Mouse (Mus musculus) testis, postnatal 10 days (tissue): Measurements from ENCODE around the gene Sdsl.
"Not testable (repeated sequence)": the region's sequence is repeated elsewhere in the genome, so short reads cannot be mapped to it uniquely, and the experiment has no call there.

Experiments used
- DNase-seq: peaks from one replicate; pipeline ENCODE4 v3.0.0; 2021; ENCODE audit warnings: low spot score

Gene Sdsl

DNA sequence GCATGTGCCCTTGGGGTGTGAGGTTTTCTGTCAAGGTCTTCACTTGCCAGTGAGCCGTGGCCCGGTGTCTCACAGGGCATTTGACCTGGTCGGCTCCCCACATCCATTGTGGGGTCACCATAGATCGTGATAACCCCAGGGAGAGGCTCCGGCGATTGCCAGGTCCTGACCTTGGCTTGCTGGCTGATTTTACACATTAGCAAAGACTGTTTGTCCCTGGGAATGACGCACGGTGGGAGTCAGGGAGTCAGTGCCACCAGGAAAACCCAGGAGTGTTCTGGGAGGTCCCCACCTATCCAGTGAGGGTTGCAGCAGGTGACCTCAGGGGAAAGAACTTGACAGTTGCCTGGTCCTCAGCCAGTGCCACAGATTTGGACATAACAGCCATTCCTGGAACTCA is at the start of gene Sdsl:
TSS of gene Sdsl (minus strand) at position 41 of the 400 bp plus-strand sequence.
- peak; percentile 41 for DNase-seq

DNA sequence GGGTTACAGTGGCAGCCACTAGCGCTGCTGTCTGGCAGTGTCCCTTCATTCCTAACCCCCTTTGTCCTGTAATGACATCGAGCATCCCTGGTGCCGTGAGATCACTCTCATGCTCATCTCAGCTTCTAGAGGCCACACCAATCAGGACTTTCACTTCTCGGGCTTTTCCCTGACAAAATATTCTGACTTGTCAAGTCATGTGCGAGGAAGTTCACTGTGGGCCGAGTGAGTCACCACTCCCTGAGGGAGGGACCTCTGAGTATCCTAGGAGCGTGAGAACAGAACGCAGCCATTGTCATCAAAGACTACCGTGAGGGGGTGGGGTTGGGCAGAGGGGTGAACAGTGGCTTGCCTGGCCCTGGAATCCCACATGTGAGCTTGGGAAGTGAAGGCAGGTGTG is 44.9 kb upstream of the Sdsl start:
- no peak for DNase-seq

GRCm38 (mm10) chr5:120516221-120516984 is 43.8 kb upstream of the Sdsl start:
- no peak for DNase-seq

DNA sequence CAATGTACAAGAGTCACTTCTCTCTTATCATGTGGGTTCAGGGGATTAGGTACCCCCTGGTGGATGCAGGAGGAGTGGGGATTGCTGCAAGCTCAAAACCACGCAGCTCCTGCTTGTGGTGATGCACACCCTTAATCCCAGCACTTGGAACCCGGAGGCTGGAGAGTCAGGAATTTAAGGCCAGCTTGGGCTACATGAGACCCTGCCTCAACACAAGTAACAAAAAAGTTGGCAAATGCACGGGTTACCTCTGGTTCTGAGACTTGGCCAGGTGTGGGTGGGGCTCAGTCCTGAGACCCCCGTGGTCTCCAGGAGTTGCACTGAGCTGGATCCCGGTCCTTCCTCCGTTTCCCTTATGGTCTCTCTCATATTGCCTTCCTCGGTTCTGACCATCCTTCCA is 42.8 kb upstream of the Sdsl start:
- no peak for DNase-seq

DNA sequence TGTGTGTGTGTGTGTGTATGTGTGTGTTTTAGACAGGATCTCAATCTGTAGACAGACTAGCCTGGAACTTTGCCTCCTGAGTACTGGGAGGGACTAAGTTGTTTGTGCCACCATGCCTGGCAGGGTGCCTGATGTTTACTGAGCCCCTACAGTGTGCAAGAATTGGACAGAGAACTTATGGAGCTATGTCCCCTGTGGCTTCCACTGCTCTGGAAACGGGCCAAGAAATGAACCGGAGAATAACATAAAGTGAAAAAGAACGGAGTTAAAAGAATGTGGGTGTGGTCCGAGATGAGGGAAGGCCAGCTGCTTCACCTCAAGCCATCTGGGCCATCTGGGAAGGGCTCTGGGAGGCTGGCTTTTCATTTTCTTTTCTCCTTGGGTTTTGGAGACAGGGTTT is 42.1 kb upstream of the Sdsl start:
- DNase-seq: peak; percentile 67

DNA sequence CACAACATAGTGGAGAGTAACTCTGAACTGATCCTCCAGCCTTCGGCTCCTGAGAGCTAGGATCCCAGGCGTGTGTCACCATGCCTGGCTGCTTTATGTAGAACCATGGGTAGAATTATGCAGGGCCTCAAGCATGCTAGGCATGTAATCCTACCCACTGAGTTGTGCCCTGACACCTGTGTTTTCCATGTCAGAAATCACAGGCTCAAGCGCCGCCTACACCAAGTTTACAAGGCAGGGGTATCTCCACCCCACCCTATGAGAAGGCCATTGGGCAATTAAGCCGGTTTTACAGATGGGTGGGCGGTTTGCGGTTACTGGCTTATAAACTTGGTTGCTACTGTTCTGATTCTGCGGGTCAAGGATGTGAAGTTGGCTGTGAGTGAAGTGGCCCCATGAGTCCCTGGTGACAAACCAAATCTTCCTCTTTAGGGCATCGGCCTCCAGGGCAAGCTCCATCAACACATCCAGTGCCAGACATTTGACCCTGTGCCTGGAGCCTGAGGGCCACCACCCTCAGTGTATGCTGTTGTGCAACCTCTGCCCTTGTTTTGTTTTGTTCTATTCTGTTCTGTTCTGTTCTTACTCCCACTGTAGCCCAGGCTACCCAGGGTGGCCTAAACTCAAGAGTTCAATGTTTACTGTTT is 41.5 kb upstream of the Sdsl start:
- no peak for DNase-seq

DNA sequence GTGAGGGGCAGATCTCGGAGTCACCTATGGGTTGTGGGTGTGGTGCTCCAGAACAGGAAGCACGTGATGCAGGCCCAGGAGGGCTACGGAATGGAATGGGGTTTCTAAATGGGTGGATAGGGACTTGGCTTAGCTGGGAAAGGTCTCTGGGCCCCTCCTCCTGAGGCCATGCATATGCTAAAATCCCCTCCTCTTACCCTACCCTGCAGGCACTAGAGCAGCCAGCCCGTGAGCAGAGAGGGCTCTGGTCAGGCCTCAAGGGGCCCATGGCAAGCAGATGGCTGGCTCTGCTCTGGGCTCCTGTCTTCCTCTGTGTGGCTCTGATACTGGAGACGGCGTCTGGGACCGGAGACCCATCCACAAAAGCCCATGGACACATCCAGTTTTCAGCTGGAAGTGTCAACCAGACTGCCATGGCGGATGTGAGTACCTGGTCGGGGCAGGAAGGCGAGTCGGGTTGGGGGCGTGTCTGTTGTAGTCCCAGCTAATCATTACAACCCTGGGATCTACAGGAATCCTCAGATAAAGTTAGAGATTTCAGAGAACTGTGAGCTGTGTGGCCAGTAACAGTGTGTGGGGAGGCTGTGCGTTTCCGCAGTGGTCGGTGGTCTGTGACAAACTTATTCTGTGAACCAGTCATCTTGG is 40.4 kb upstream of the Sdsl start:
- no peak for DNase-seq

- DNase-seq: no peak
Observed at GRCm38 (mm10) chr5:120511643-120512220, 39.1 kb upstream of the Sdsl start.

DNA sequence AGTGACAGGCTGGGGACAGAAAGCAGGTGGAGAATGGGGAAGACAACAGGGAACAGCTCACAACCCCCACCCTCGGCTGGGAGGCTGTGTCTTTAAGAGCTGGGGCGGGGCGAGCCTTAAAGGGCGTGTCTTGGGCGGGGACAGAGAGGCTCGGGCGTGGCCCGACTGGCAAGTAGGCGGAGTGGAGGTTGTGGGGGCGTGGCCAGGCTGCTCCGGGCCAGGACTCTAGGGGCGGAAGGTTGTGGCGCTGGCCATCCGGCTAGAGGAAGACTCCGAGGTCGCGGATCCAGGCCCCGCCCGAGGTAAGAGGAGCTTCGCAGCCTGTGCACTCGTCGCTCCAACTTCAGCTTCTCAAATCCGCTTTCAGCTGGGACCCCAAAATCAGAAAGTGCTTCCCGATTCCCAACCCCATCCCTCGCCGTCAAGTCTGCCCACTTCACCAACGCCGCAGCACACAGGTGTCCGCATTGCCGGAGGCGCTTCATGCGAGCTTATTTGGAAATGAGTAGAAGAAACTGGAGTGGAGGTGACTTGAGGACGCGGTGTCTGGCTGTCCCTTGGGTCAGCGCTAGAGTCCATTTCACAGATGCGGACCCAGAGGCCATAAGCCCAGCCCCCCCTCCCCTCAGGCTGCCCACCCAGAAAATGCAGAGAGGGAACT is 38.5 kb upstream of the Sdsl start, which contains the start of gene Slc8b1:
TSS of gene Slc8b1 (plus strand) at position 187 of the 661 bp plus-strand sequence.
- peak; percentile 99 for DNase-seq

DNA sequence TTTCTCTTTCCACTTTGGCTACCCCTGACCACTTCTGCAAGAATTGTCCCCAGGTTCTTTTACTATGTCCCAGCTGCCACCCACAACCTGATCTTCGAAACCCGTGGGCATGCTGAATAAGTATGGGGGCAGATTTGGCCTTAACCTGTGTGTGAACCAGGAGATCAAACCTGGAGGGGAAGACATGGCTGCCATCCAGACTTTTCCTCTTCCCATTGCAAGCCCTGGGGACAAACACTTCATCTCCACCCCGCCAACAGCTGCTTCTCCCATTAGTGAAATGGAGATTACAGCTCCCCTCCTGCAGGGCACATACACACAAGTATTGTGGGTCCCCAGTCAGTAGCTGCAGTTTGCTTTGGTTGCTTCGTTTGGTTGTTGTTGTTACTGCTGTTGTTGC is 34.7 kb upstream of the Sdsl start:
- DNase-seq: no peak

GRCm38 (mm10) chr5:120506490-120506889 is 33.9 kb upstream of the Sdsl start:
- no peak for DNase-seq

- DNase-seq: no peak
Observed at GRCm38 (mm10) chr5:120505781-120506180, 33.2 kb upstream of the Sdsl start.

DNA sequence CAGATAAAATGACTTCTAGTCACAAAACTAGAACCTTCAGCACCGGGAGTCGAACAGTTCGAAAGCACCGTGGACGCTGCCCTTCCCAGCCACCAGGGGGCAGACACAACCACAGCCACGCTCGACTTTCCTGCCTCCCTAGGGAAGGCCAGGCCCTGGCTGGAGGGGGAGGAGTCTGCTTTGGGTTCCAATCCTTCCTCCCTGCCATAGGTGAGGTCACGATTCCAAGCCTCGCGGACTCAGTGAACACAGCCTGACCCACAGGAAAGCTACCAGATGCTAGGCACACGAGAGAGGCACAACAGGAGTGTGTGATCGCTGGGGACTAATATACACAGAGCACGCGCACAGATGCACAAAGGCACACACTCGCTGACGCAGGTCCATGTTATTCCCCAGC is 32.8 kb upstream of the Sdsl start:
- DNase-seq: peak; percentile 88

DNA sequence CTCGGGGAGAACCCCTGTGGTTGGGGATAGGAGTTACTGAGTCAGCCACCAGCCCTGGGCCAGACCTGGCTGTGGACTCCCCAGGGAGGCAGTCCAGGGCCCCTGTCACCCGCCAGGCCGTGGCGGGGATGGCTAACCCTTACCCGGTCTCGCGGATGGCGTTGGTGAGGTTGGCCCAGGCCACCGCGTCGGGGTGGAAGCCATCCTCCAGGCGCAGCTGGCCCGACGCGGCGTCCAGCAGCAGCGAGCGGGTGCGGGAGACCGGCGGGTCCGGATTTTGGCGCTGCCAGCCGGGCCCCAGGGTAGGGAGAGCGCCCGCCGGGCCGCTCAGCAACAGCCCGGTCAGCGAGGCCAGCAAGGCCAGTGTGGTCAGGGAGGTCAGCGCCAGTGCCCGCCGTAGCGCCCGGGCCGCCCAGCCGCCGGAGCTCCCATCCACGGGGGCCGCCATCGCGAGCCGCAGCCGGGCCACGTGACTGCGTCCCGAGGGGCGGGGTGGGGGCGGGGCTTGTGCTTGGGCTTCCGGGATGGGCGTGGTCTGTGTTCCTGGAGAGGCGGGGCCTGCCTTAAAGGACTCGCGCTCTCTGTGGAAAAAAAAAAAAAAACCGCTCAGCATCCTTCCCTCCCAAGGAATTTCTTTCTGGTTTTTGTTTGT is 30.7 kb upstream of the Sdsl start, which contains the start of gene Plbd2:
TSS of gene Plbd2 (minus strand) at position 482 of the 652 bp plus-strand sequence.
- DNase-seq: peak; percentile 94

GRCm38 (mm10) chr5:120502675-120503143 is 30.1 kb upstream of the Sdsl start:
- DNase-seq: no peak

GRCm38 (mm10) chr5:120502147-120502621 is 29.6 kb upstream of the Sdsl start:
- no peak for DNase-seq

- not testable (repeated sequence) for DNase-seq
Observed at GRCm38 (mm10) chr5:120500609-120501008, 28.0 kb upstream of the Sdsl start.

GRCm38 (mm10) chr5:120499202-120499601 is 26.6 kb upstream of the Sdsl start:
- no peak for DNase-seq

DNA sequence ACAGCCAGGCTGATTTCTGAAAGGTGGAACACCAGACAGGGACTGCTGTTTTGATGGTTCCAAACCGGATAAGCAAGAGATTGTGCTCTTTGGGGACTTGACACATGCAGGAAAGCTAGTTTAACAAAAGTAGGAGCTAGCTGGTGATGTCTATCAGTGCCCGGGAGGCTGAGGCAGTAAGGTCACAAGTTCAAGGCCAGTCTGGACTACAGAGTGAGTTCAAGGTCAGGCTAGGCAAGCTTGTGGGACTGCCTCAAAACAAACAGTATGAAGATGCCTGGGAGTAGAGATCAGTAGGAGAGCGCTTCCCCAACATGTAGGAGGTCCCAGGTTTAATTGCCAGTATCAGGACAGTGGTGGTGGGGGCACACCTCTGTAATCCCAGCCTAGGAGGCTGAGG is 24.5 kb upstream of the Sdsl start:
- DNase-seq: no peak

GRCm38 (mm10) chr5:120495703-120496226 is 23.2 kb upstream of the Sdsl start:
- no peak for DNase-seq
